Comparison of ENCODE assay signal across 8 mouse cellular contexts in genomic region chr8:77132903-77133637, GRCm38 (mm10).
A peak's percentile ranks its signal among the peaks of the same experiment; 100 is the strongest.
DNase-seq lines count a peak whose midpoint lies in the region; ATAC-seq and TF ChIP-seq lines count a peak whose summit lies in the region.

No protein-coding gene starts in this region.

- peak; percentile 16 to 35 for DNase-seq in left cerebral cortex, adult 2 months (ENCODE audit: extremely low spot score in 1 of 2, low spot score in 2 of 2)
- no peak for DNase-seq in left cerebral cortex, adult 11 months (ENCODE audit: low spot score)
- DNase-seq in embryo, embryonic 11 days = peak; percentile 43
- DNase-seq in layer of hippocampus, postnatal 10 days (ENCODE audit: low spot score in 2 of 2) = peak; percentile 10 to 31
- DNase-seq in lung, postnatal 25 days (ENCODE audit: low spot score) = peak; percentile 76
- DNase-seq in yolk sac, embryonic 10.5 days (ENCODE audit: low spot score) = peak; percentile 81
- no peak for DNase-seq in thymus, adult 2 months

- no peaks in the 10 kb centered on the region for H3K9me3 ChIP-seq in heart, embryonic 15.5 days (replicated peaks)

- H3K9ac ChIP-seq in heart, embryonic 15.5 days = 0 out of 2 replicates have a peak overlapping the region, but pooled peaks have one; percentile 10

- H3K27ac ChIP-seq in left cerebral cortex, adult 2 months = no peak overlapping the region
- H3K27ac ChIP-seq in heart, embryonic 15.5 days = peak overlapping the region; percentile 73
- H3K27ac ChIP-seq in thymus, adult 2 months (ENCODE audit: control insufficient read depth, insufficient read depth, low read length) = no peak overlapping the region

- H3K4me2 ChIP-seq in heart, embryonic 15.5 days = peak overlapping the region; percentile 44

- no peak for TF ChIP-seq CTCF in left cerebral cortex, adult 2 months (IDR thresholded peaks at IDR 0.05)
- no peak for TF ChIP-seq CTCF in thymus, adult 2 months (IDR thresholded peaks at IDR 0.05; ENCODE audit: borderline replicate concordance, control insufficient read depth, extremely low read depth, insufficient read depth, low read length, poor library complexity)

- no peaks in the 10 kb centered on the region for H3K36me3 ChIP-seq in heart, embryonic 15.5 days
- H3K36me3 ChIP-seq in thymus, adult 2 months (ENCODE audit: control insufficient read depth, insufficient read depth, low read length) = no peaks in the 10 kb centered on the region

- peak overlapping the region; percentile 4; the same call in 1 of the 2 replicates for H3K4me3 ChIP-seq in left cerebral cortex, adult 2 months
- H3K4me3 ChIP-seq in heart, embryonic 15.5 days = 0 out of 2 replicates have a peak overlapping the region, but pooled peaks have one; percentile 19
- no peak overlapping the region for H3K4me3 ChIP-seq in thymus, adult 2 months (ENCODE audit: control insufficient read depth, insufficient read depth, low read length)

- WGBS in heart, embryonic 15.5 days = 30% methylated on average over 11 of the region's 11 CpGs
- WGBS in thymus, adult 2 months = 56% methylated on average over 11 of the region's 11 CpGs

- peak; percentile 62 for ATAC-seq in heart, embryonic 15.5 days (replicated peaks; ENCODE audit: insufficient number of reproducible peaks, insufficient read depth, low FRiP score, low read depth)

- no peaks in the 10 kb centered on the region for H3K27me3 ChIP-seq in heart, embryonic 15.5 days
- no peaks in the 10 kb centered on the region for H3K27me3 ChIP-seq in thymus, adult 2 months (ENCODE audit: control insufficient read depth, insufficient read depth, low read length)

- H3K4me1 ChIP-seq in heart, embryonic 15.5 days (replicated peaks) = peaks cover 13% of the 10 kb centered on the region
- H3K4me1 ChIP-seq in thymus, adult 2 months (replicated peaks; ENCODE audit: control insufficient read depth, insufficient read depth, low read length) = no peaks in the 10 kb centered on the region

- TF ChIP-seq POLR2A in thymus, adult 2 months (IDR thresholded peaks at IDR 0.05; ENCODE audit: control insufficient read depth, extremely low read depth, insufficient read depth, low read length, poor library complexity) = no peak

- intact Hi-C loops in left cerebral cortex, adult 2 months (cut with DNase I) = no loop called here

Comparison
In these comparisons a context has a peak if more than half of its experiments do, and no peak if none do; other contexts are left out.
1. DNase-seq: peak in left cerebral cortex, adult 2 months (2 of 2), embryo, embryonic 11 days (single experiment), layer of hippocampus, postnatal 10 days (2 of 2), lung, postnatal 25 days (single experiment) and yolk sac, embryonic 10.5 days (single experiment); none in left cerebral cortex, adult 11 months (single experiment) and thymus, adult 2 months (single experiment).